Mouse (Mus musculus) thymus, adult 2 months (tissue): Measurements from ENCODE around the gene Nutm1. TPM values are rescaled to one million over a fixed set of nuclear protein-coding genes. Genes with fewer than 3 reads are reported as not detected.

Experiments
- DNase-seq: peaks from one replicate; pipeline ENCODE4 v3.0.0; 2021
- H3K27ac ChIP-seq: fragments of 200-500 bp; 2 replicates; pipeline ENCODE4 v1.5.1; 2012; ENCODE audit warnings: low read length, control low read depth; ENCODE audit not compliant: control insufficient read depth, insufficient read depth
- H3K27me3 ChIP-seq: fragments of 200-500 bp; 2 replicates; pipeline ENCODE4 v1.6.1; 2012; ENCODE audit warnings: mild to moderate bottlenecking, low read length, moderate library complexity, mixed read lengths; ENCODE audit not compliant: control insufficient read depth, insufficient read depth
- H3K36me3 ChIP-seq: fragments of 200-500 bp; 2 replicates; pipeline ENCODE4 v1.6.1; 2012; ENCODE audit warnings: mild to moderate bottlenecking, low read length, moderate library complexity; ENCODE audit not compliant: control insufficient read depth, insufficient read depth
- H3K4me1 ChIP-seq: fragments of 200-500 bp; replicated peaks from 2 replicates; pipeline ENCODE4 v1.6.1; 2012; ENCODE audit warnings: low read length; ENCODE audit not compliant: control insufficient read depth, insufficient read depth
- H3K4me3 ChIP-seq: fragments of 200-500 bp; 2 replicates; pipeline ENCODE4 v1.5.1; 2012; ENCODE audit warnings: mild to moderate bottlenecking, low read length, control low read depth, moderate library complexity; ENCODE audit not compliant: control insufficient read depth, insufficient read depth
- CTCF ChIP-seq: fragments of 200-500 bp; IDR thresholded peaks from 2 replicates; pipeline ENCODE4 v1.5.1; 2012; ENCODE audit warnings: mild to moderate bottlenecking, control low read depth, low read length, moderate library complexity, borderline replicate concordance; ENCODE audit not compliant: control insufficient read depth, poor library complexity, insufficient read depth; ENCODE audit errors: extremely low read depth
- POLR2A ChIP-seq: fragments of 200-500 bp; IDR thresholded peaks from 2 replicates; pipeline ENCODE4 v1.6.1; 2012; ENCODE audit warnings: mild to moderate bottlenecking, low read length, control low read depth, moderate library complexity; ENCODE audit not compliant: control insufficient read depth, poor library complexity, insufficient read depth; ENCODE audit errors: extremely low read depth
- WGBS: fragments of 180-500 bp; shearing (Covaris S2); methylation state at CpG from one replicate; pipeline ENCODE4 v1.1.7; 2018; 5-methylcytosine and 5-hydroxymethylcytosine counted together
- polyA plus RNA-seq: library from polyadenylated mRNA; depleted of rRNA; stranded (reverse); fragments of >200 nt; gene quantifications from 2 replicates; pipeline ENCODE4 v1.2.3, GENCODE M21; 2012

Gene Nutm1
- polyA plus RNA-seq, 1 experiment = 0.03 TPM

DNA sequence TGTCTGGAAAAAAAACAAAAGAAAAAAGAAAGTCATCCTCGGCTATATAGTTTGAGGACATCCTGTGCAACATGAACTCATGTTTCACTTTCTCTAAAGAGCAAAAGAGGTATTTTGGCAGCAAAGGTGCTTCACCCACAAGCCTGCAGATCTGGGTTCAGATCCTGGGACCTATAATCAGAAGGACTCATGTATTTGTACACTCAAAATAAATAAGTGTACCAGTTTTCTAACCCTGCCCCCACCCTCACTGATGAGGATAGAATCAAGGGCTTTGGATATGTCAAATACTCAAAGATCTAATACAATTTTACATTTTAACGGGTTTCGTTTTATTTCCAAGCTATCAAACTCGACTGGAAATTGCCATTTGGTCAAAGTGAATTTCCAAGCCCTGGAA lies 5.3 kb upstream of the Nutm1 start:
- 68% methylated on average over 4 of the region's 4 CpGs for WGBS
- Histone ChIP-seq H3K4me3 (no peak overlapping the region), H3K27ac (no peak overlapping the region), H3K27me3 (no peaks in the 10 kb centered on the region), H3K4me1 (peaks cover 8% of the 10 kb centered on the region), H3K36me3 (no peaks in the 10 kb centered on the region)
- no peak for DNase-seq
- TF ChIP-seq CTCF = no peak
- TF ChIP-seq POLR2A = no peak

DNA sequence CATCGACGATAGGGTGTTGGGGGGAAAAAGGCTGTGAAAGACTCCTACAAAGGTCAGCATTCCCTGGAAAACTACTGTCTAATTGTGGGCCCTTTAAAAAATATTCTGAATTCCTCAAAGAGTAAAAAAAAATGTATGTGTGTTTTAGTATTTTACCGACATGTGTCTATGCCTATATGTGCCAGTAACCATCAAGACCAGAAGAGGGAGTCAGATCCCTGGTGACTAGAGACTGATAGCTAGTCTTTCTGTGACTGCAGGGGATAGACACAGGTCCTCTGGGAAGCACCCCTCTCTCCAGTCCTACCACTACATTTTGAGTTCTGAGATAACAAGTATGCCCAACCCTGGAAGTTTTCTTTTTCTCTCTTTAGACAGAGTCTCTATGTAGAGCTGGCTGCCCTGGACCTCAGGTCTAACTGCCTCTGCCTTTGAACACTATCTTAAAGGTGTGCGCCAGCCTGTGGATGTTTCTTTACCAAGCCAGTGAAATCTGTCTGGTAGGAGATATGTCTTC lies 3.7 kb upstream of the Nutm1 start:
- H3K36me3 ChIP-seq = no peaks in the 10 kb centered on the region
- no peak overlapping the region for H3K4me3 ChIP-seq
- no peaks in the 10 kb centered on the region; the same call in 1 of the 2 replicates for H3K4me1 ChIP-seq
- 30% methylated on average over 4 of the region's 4 CpGs for WGBS
- TF ChIP-seq CTCF = no peak
- TF ChIP-seq POLR2A = no peak
- H3K27me3 ChIP-seq = no peaks in the 10 kb centered on the region
- H3K27ac ChIP-seq = no peak overlapping the region
- no peak for DNase-seq

DNA sequence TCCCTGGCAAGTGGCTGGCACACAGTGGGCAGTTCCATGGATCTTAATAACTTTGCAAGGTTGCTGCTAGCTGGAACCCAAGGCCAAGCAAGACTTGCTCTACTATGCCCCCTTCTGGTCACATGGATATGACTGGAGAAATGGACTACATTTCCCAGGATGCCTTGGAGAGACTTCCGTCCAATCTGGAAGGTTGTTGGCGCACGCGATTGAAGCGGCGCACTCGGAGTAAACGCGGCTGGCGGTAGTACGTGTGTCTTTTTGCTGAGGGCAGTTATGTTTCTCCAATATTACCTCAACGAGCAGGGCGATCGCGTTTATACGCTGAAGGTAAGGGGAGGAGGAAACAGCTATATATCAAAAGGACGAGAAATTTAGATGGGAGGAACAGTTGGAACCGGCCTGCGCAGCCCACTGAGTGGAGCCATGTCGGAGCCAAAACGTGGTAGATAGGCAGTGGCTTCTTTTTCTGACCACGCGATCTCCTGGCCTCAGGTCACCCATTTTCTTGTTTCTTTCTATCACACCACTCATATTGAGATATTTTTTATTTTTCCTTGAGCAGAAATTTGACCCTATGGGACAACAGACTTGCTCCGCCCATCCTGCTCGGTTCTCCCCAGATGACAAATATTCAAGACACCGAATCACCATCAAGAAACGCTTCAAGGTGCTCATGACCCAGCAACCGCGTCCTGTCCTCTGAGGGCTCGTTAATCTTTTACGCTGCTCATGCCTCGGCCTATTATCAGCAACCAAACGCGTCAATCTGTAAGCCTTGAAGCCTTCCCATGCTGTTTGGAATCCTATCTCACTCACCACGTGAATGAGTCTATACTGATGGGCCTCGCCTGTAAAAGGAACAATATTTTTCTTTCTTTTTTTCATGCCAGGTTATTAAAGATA lies 2.9 kb upstream of the Nutm1 start, which contains the start of gene Nop10:
Gene Nop10, plus strand, starts transcription at position 179 of the 906 bp plus-strand sequence.
- TF ChIP-seq CTCF (peak; percentile 63; the same call in 1 of the 2 replicates), POLR2A (peak; percentile 92)
- no peaks in the 10 kb centered on the region for H3K27me3 ChIP-seq
- WGBS = under 1% methylated on average over 36 of the region's 36 CpGs
- peak within 1 kb of the TSS; percentile 60 for H3K4me3 ChIP-seq
- no peaks in the 10 kb centered on the region for H3K36me3 ChIP-seq
- H3K4me1 ChIP-seq = no peaks in the 10 kb centered on the region; the same call in 1 of the 2 replicates
- no peak within 1 kb of the TSS for H3K27ac ChIP-seq
- DNase-seq = peak; percentile 86

DNA sequence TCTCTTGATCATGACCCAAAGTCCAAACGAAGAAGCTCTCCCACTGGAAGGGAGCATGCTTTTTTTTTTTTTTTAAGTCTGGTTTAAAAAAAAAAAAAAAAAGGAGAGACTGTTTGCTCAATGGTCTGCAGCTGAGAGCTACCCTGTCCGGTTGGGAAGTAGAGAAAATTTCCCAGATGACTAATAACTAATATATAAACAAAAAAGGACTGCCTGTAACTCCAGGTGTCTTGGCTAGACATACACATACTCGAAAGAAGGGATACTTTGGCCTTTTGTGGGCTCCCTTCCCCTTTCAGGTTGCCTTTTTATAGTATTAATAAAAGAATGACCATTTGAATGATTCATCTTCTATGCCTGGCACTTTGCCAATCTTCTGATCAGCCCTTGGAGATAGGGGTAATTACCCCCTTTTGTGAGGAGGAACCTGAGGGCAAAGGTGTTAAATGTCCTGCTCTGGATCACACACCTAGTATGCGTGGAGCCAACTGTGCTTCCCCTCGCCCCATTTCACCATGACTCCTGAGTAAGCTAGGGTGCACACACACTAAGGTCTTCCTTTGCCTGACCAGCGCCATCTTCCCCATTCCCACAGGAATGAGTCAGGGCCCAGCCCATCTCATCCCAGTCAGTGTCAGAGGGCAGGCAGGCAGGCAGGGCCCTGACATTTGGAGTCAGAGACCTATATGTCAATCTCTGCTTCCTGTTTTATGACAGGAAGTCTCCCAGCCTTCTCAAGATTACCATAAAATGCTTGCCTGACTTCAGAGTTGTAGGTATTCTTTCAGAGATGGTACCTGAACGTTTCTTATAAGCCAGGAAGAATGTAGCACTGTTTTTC lies 4.2 kb downstream of the Nutm1 start:
- Histone ChIP-seq H3K36me3 (no peaks in the 10 kb centered on the region), H3K27me3 (no peaks in the 10 kb centered on the region), H3K27ac (no peak overlapping the region), H3K4me1 (0 out of 2 replicates have a peak, but pooled peaks cover 3% of the 10 kb centered on the region), H3K4me3 (no peak overlapping the region)
- 77% methylated on average over 7 of the region's 7 CpGs for WGBS
- TF ChIP-seq CTCF = no peak
- no peak for TF ChIP-seq POLR2A
- no peak for DNase-seq

DNA sequence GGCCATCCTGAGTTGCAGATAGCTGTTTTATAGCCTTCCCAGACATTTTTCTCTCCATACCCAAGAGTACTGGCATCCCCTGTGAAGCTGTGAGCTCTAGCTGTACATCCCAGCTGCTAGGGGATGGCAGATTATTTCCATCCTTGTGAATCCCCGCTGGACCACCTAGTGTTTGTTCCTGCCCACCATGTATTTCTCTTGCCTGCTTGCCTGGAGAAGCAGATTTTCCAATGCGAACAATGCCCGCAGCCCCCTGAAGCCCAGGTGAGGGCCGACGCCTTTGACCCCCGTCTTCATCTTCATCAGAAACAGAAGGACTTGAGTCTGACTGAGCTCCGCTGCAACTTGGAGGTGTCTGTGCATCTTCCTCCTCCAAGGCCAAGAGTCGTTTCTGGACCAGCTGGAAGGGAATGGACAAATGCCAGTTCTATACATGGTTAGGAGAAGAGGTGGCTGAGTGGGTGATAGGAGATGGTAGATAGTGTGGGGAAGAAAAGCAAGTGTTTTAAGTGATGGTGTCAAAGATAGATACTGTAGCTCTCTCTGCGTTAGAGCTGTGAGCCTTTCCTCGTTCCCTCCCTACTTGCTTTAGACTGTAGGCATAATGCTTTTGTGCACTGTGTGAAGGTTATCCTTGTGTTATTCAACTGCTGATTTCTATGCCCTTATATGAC lies 9.2 kb downstream of the Nutm1 start:
- Histone ChIP-seq H3K27me3 (no peaks in the 10 kb centered on the region), H3K27ac (no peak overlapping the region), H3K36me3 (no peaks in the 10 kb centered on the region), H3K4me1 (0 out of 2 replicates have a peak, but pooled peaks cover under 1% of the 10 kb centered on the region), H3K4me3 (no peak overlapping the region)
- whole genome bisulfite sequencing = 95% methylated on average over 10 of the region's 10 CpGs
- TF ChIP-seq CTCF = no peak
- TF ChIP-seq POLR2A = no peak
- no peak for DNase-seq
